Mouse (Mus musculus): ENCODE measurements at regions not wholly inside any gene's neighbourhood (a gene's known extent, or its start where the extent isn't known, plus 50 kb on each side); places are given as distances from the start of the nearest gene placed in this dataset.
"Not testable (repeated sequence)": the region's sequence is repeated elsewhere in the genome, so short reads cannot be mapped to it uniquely, and the experiment has no call there.

DNA sequence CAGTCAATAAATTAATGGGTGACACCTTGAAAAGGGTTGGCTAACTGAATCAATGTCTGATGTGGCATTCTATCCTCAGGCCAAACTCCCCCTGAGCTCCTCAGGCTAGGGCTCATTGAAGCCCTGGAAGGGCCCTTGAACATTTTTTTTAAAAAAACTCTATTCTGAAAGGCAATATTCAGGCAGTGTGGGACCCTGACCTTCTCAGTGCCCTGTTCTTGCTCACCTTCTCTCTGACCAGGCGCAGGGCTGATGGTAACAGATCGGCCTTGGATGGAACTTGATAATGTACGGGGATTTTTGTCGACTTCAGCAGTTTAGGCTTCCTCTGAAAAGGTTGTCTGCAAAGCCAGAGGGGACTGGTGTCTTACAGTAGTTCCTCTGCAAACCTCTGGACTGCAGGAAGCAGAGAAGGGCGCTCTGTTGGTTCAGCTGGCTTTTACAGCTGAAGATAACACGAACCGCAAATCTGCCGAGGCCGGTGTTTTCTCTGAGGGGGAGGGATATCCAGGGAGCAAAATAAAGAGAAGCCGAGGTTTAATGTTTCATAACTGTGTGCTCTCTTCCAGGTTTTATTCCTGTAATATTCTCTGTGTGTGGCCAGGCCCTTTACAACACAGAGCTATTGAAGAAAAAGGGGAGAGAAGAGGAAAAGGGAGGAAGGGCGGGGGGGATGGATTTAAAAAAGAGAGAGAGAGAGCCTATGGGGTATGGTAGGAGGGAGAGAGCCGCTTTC, 73.6 kb upstream of the Rpl34 start:
- H3ac ChIP-seq (ENCODE audit: control insufficient read depth, insufficient read length), result no peak overlapping the region
- H3K4me3 ChIP-seq, result no peak overlapping the region
- no peaks in the 10 kb centered on the region for H3K36me3 ChIP-seq (ENCODE audit: control insufficient read depth, insufficient read depth)
- H3K4me2 ChIP-seq (ENCODE audit: low read depth), result peak overlapping the region; percentile 31
- peak in 1 of 3 experiments; percentile 50 for TF ChIP-seq MYOG (IDR thresholded peaks at IDR 0.05; ENCODE audit: control insufficient read depth in 1 of 3, insufficient read depth in 1 of 3, insufficient read length in 2 of 3, low read depth in 2 of 3)
- no peak for TF ChIP-seq MAX (IDR thresholded peaks at IDR 0.05; ENCODE audit: low read depth)
- TF ChIP-seq TCF12 (IDR thresholded peaks at IDR 0.05; ENCODE audit: insufficient read depth, poor library complexity, severe bottlenecking), result peak; percentile 6
- peak in 2 of 3 experiments; percentile 47 to 75 for TF ChIP-seq MYOD1 (IDR thresholded peaks at IDR 0.05; ENCODE audit: control insufficient read depth in 1 of 3, insufficient read length in 2 of 3, low read depth in 2 of 3)
- TF ChIP-seq REST (IDR thresholded peaks at IDR 0.05; ENCODE audit: insufficient read depth, insufficient read length), result no peak
- no peak for TF ChIP-seq USF1 (IDR thresholded peaks at IDR 0.05; ENCODE audit: low read depth)
- TF ChIP-seq CEBPB (IDR thresholded peaks at IDR 0.05; ENCODE audit: insufficient read depth, poor library complexity, severe bottlenecking), result no peak
- TF ChIP-seq POLR2A (IDR thresholded peaks at IDR 0.05; ENCODE audit: insufficient read length, low read depth), result no peak
- TF ChIP-seq SRF (IDR thresholded peaks at IDR 0.05; ENCODE audit: control insufficient read depth, insufficient read length, low read depth), result no peak
- no peaks in the 10 kb centered on the region for H3K79me2 ChIP-seq (ENCODE audit: control insufficient read depth, insufficient read depth)
- no peaks in the 10 kb centered on the region for H3K27me3 ChIP-seq (ENCODE audit: control insufficient read depth, insufficient read depth, insufficient read length)

DNA sequence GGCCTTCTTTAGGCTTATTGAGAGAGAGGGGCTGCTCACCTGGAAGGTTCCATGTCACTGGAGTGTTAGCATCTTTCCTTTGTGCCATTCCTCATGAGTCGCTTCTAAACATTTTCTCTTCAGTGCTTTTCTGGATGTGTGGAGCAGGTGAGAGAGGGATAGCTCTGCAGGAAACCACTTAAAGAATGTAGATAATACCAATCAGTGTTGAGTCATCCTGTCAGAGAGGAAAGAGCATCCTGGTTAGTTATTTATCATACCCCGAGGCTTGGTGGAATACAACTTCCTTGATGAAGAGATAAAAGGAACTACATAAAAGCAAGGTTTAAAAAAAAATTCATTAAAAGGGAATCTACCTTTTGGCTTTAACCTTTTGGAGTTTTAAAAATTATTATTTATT, 69.8 kb upstream of the Rpl34 start:
- H3ac ChIP-seq (ENCODE audit: control insufficient read depth, insufficient read length), result no peak overlapping the region

DNA sequence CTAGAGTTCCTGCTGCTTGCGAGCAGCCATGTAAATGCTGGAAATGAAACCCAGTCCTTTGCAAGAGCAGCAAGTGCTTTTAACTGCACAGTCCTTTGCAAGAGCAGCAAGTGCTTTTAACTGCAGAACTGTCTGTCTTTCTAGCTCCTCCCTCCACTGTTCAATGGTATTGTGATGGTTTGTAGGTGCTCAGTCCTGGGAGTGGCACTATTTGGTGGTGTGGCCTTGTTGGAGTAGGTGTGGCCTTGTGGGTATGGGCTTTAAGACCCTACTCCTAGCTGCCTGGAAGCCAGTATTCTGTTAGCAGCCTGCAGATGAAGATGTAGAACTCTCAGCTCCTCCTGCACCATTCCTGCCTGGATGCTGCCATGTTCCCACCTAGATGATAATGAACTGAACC, 67.8 kb upstream of the Rpl34 start:
- H3K27me3 ChIP-seq (ENCODE audit: control insufficient read depth, insufficient read depth, insufficient read length); H3K36me3 ChIP-seq (ENCODE audit: control insufficient read depth, insufficient read depth); H3ac ChIP-seq (ENCODE audit: control insufficient read depth, insufficient read length); H3K4me2 ChIP-seq (ENCODE audit: low read depth); H3K79me2 ChIP-seq (ENCODE audit: control insufficient read depth, insufficient read depth); H3K4me3 ChIP-seq: not testable (repeated sequence)

More for the DNA sequence above, 69.8 kb upstream of the Rpl34 start:
- Histone ChIP-seq H3K36me3 (ENCODE audit: control insufficient read depth, insufficient read depth) (no peaks in the 10 kb centered on the region), H3K4me3 (no peak overlapping the region), H3K79me2 (ENCODE audit: control insufficient read depth, insufficient read depth) (no peaks in the 10 kb centered on the region), H3K4me2 (ENCODE audit: low read depth) (no peak overlapping the region), H3K27me3 (ENCODE audit: control insufficient read depth, insufficient read depth, insufficient read length) (no peaks in the 10 kb centered on the region)
- TF ChIP-seq E2F4 (IDR thresholded peaks at IDR 0.05; ENCODE audit: insufficient read depth) (no peak), USF1 (IDR thresholded peaks at IDR 0.05; ENCODE audit: low read depth) (no peak), REST (IDR thresholded peaks at IDR 0.05; ENCODE audit: insufficient read depth, insufficient read length) (no peak), TCF3 (IDR thresholded peaks at IDR 0.05; ENCODE audit: insufficient read length, low read depth) (no peak), POLR2A (IDR thresholded peaks at IDR 0.05; ENCODE audit: insufficient read length, low read depth) (no peak), CEBPB (IDR thresholded peaks at IDR 0.05; ENCODE audit: insufficient read depth, poor library complexity, severe bottlenecking) (no peak), MAX (IDR thresholded peaks at IDR 0.05; ENCODE audit: low read depth) (no peak), MYOD1 (IDR thresholded peaks at IDR 0.05; ENCODE audit: control insufficient read depth in 1 of 3, insufficient read length in 2 of 3, low read depth in 2 of 3) (no peak), SRF (IDR thresholded peaks at IDR 0.05; ENCODE audit: control insufficient read depth, insufficient read length, low read depth) (no peak)

DNA sequence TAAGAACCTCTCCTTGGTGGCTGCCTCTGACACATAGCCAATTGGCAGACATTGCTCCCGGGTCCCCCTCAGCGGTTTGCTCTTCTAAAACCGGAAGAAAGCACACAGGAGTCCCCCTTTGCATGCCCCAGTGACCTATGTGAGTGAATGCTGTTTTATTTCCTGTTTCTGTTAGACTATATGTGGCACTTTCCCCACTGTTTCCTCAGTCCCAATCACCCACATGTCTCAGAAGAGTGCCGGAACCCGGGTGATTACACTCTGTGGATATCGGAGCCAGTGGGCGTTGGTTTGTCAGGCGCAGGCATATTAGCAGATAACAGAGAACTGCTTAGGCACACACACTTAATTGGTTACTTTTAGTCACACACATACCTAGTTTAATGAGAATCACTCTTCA, 66.3 kb upstream of the Rpl34 start:
- no peaks in the 10 kb centered on the region for H3K36me3 ChIP-seq (ENCODE audit: control insufficient read depth, insufficient read depth)
- no peak overlapping the region for H3ac ChIP-seq (ENCODE audit: control insufficient read depth, insufficient read length)
- H3K27me3 ChIP-seq (ENCODE audit: control insufficient read depth, insufficient read depth, insufficient read length), result no peaks in the 10 kb centered on the region
- no peaks in the 10 kb centered on the region for H3K79me2 ChIP-seq (ENCODE audit: control insufficient read depth, insufficient read depth)
- H3K4me3 ChIP-seq, result no peak overlapping the region
- H3K4me2 ChIP-seq (ENCODE audit: low read depth), result no peak overlapping the region
- no peak for TF ChIP-seq TCF12 (IDR thresholded peaks at IDR 0.05; ENCODE audit: insufficient read depth, poor library complexity, severe bottlenecking)
- TF ChIP-seq MAX (IDR thresholded peaks at IDR 0.05; ENCODE audit: low read depth), result no peak
- no peak for TF ChIP-seq E2F4 (IDR thresholded peaks at IDR 0.05; ENCODE audit: insufficient read depth)

DNA sequence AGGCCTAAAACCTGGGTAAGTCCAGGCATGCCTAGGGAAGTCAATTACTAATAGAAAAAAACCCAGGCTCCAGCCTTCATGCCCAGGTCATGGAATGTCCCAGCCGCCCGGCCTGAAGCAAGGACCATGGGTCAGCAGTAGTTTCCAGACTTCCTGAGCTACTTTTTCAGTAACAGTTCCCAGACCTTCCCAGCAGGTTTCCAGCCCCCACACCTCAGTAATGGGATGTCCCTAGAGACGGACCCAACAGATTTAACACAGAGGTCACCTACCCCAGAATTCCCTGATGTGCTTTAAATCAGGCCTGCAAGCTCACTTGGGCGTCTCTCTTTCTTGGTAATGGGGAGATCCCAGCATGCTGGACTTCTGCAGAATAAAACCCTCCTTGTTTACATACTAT, 65.2 kb upstream of the Rpl34 start:
- TF ChIP-seq E2F4 (IDR thresholded peaks at IDR 0.05; ENCODE audit: insufficient read depth) (no peak), CEBPB (IDR thresholded peaks at IDR 0.05; ENCODE audit: insufficient read depth, poor library complexity, severe bottlenecking) (no peak), REST (IDR thresholded peaks at IDR 0.05; ENCODE audit: insufficient read depth, insufficient read length) (no peak), MYOG (IDR thresholded peaks at IDR 0.05; ENCODE audit: control insufficient read depth in 1 of 3, insufficient read depth in 1 of 3, insufficient read length in 2 of 3, low read depth in 2 of 3) (no peak), TCF12 (IDR thresholded peaks at IDR 0.05; ENCODE audit: insufficient read depth, poor library complexity, severe bottlenecking) (no peak), MYOD1 (IDR thresholded peaks at IDR 0.05; ENCODE audit: control insufficient read depth in 1 of 3, insufficient read length in 2 of 3, low read depth in 2 of 3) (no peak), POLR2AphosphoS2 (IDR thresholded peaks at IDR 0.05; ENCODE audit: insufficient read length, low read depth) (no peak), TCF3 (IDR thresholded peaks at IDR 0.05; ENCODE audit: insufficient read length, low read depth) (no peak), MAX (IDR thresholded peaks at IDR 0.05; ENCODE audit: low read depth) (no peak), SRF (IDR thresholded peaks at IDR 0.05; ENCODE audit: control insufficient read depth, insufficient read length, low read depth) (no peak), POLR2A (IDR thresholded peaks at IDR 0.05; ENCODE audit: insufficient read length, low read depth) (no peak), USF1 (IDR thresholded peaks at IDR 0.05; ENCODE audit: low read depth) (no peak)

More for the DNA sequence above, 65.2 kb upstream of the Rpl34 start:
- Histone ChIP-seq H3K27me3 (ENCODE audit: control insufficient read depth, insufficient read depth, insufficient read length) (no peaks in the 10 kb centered on the region), H3ac (ENCODE audit: control insufficient read depth, insufficient read length) (no peak overlapping the region), H3K4me2 (ENCODE audit: low read depth) (no peak overlapping the region), H3K79me2 (ENCODE audit: control insufficient read depth, insufficient read depth) (no peaks in the 10 kb centered on the region), H3K4me3 (no peak overlapping the region), H3K36me3 (ENCODE audit: control insufficient read depth, insufficient read depth) (no peaks in the 10 kb centered on the region)

Measured in myocyte (in vitro differentiated cells).